Mouse (Mus musculus): ENCODE results near the gene Gpr1. TPM values are rescaled to one million over a fixed set of nuclear protein-coding genes. Genes with fewer than 3 reads are reported as not detected.

Gene Gpr1
- polyA plus RNA-seq, 1 experiment from 2014 or later, result 0.05 TPM

GRCm38 (mm10) chr1:63258501-63258900 is 44.2 kb upstream of the Gpr1 start:
- TF ChIP-seq EP300 (IDR thresholded peaks at IDR 0.05; ENCODE audit: low read depth), result no peak
- no peak for TF ChIP-seq CTCF (IDR thresholded peaks at IDR 0.05; ENCODE audit: low read depth)

GRCm38 (mm10) chr1:63256083-63256482 is 41.7 kb upstream of the Gpr1 start:
- peaks cover 80% of the 10 kb centered on the region for H3K27me3 ChIP-seq (ENCODE audit: insufficient read depth, low read length)
- H3K9ac ChIP-seq (replicated peaks), result no peak overlapping the region
- H3K4me3 ChIP-seq (ENCODE audit: low read depth, low read length), result no peak overlapping the region
- H3K27ac ChIP-seq (ENCODE audit: low read depth), result no peak overlapping the region
- no peak for DNase-seq
- ATAC-seq, result no peak
- H3K4me2 ChIP-seq (ENCODE audit: low read depth, low read length), result no peak overlapping the region
- H3K9me3 ChIP-seq (ENCODE audit: low read length), result no peaks in the 10 kb centered on the region
- H3K4me1 ChIP-seq (ENCODE audit: insufficient read depth), result no peaks in the 10 kb centered on the region
- H3K36me3 ChIP-seq (replicated peaks; ENCODE audit: insufficient read depth, low read length), result no peaks in the 10 kb centered on the region
- no peak for TF ChIP-seq CTCF (IDR thresholded peaks at IDR 0.05; ENCODE audit: low read depth)
- TF ChIP-seq EP300 (IDR thresholded peaks at IDR 0.05; ENCODE audit: low read depth), result no peak
- 25% methylated on average over 5 of the region's 5 CpGs for WGBS (ENCODE audit: insufficient replicate concordance)

More at GRCm38 (mm10) chr1:63258501-63258900, 44.2 kb upstream of the Gpr1 start:
- WGBS (ENCODE audit: insufficient replicate concordance), result 40% methylated on average over 2 of the region's 2 CpGs
- Histone ChIP-seq H3K36me3 (replicated peaks; ENCODE audit: insufficient read depth, low read length) (no peaks in the 10 kb centered on the region), H3K9me3 (ENCODE audit: low read length) (no peaks in the 10 kb centered on the region), H3K4me2 (ENCODE audit: low read depth, low read length) (no peak overlapping the region), H3K4me3 (ENCODE audit: low read depth, low read length) (no peak overlapping the region), H3K27me3 (ENCODE audit: insufficient read depth, low read length) (peaks cover 76% of the 10 kb centered on the region), H3K9ac (replicated peaks) (no peak overlapping the region), H3K4me1 (ENCODE audit: insufficient read depth) (no peaks in the 10 kb centered on the region), H3K27ac (ENCODE audit: low read depth) (no peak overlapping the region)
- DNase-seq (no peak), ATAC-seq (no peak)

- Histone ChIP-seq H3K27ac (ENCODE audit: low read depth) (no peak overlapping the region), H3K9me3 (ENCODE audit: low read length) (no peaks in the 10 kb centered on the region), H3K4me3 (ENCODE audit: low read depth, low read length) (no peak overlapping the region), H3K9ac (replicated peaks) (no peak overlapping the region), H3K36me3 (replicated peaks; ENCODE audit: insufficient read depth, low read length) (no peaks in the 10 kb centered on the region), H3K4me2 (ENCODE audit: low read depth, low read length) (no peak overlapping the region), H3K4me1 (ENCODE audit: insufficient read depth) (no peaks in the 10 kb centered on the region), H3K27me3 (ENCODE audit: insufficient read depth, low read length) (peaks cover 77% of the 10 kb centered on the region)
- DNase-seq (no peak), ATAC-seq (no peak)
- WGBS (ENCODE audit: insufficient replicate concordance), result 26% methylated on average over 4 of the region's 4 CpGs
- TF ChIP-seq CTCF (IDR thresholded peaks at IDR 0.05; ENCODE audit: low read depth) (no peak), EP300 (IDR thresholded peaks at IDR 0.05; ENCODE audit: low read depth) (no peak)
Observed at GRCm38 (mm10) chr1:63255101-63255500, 40.8 kb upstream of the Gpr1 start.

- Histone ChIP-seq H3K36me3 (replicated peaks; ENCODE audit: insufficient read depth, low read length) (no peaks in the 10 kb centered on the region), H3K27me3 (ENCODE audit: insufficient read depth, low read length) (peaks cover 79% of the 10 kb centered on the region), H3K27ac (ENCODE audit: low read depth) (no peak overlapping the region), H3K9ac (replicated peaks) (no peak overlapping the region), H3K4me2 (ENCODE audit: low read depth, low read length) (no peak overlapping the region), H3K4me3 (ENCODE audit: low read depth, low read length) (no peak overlapping the region), H3K9me3 (ENCODE audit: low read length) (no peaks in the 10 kb centered on the region), H3K4me1 (ENCODE audit: insufficient read depth) (no peaks in the 10 kb centered on the region)
- TF ChIP-seq EP300 (IDR thresholded peaks at IDR 0.05; ENCODE audit: low read depth) (no peak), CTCF (IDR thresholded peaks at IDR 0.05; ENCODE audit: low read depth) (no peak)
- DNase-seq, result no peak
- WGBS (ENCODE audit: insufficient replicate concordance), result 40% methylated on average over 5 of the region's 5 CpGs
- no peak for ATAC-seq
Observed at GRCm38 (mm10) chr1:63253291-63253690, 38.9 kb upstream of the Gpr1 start.

- DNase-seq (no peak), ATAC-seq (no peak)
- H3K36me3 ChIP-seq (replicated peaks; ENCODE audit: insufficient read depth, low read length), result no peaks in the 10 kb centered on the region
- no peak overlapping the region for H3K4me3 ChIP-seq (ENCODE audit: low read depth, low read length)
- H3K9me3 ChIP-seq (ENCODE audit: low read length), result no peaks in the 10 kb centered on the region
- WGBS (ENCODE audit: insufficient replicate concordance), result 34% methylated on average over 24 of the region's 24 CpGs
- TF ChIP-seq EP300 (IDR thresholded peaks at IDR 0.05; ENCODE audit: low read depth) (no peak), CTCF (IDR thresholded peaks at IDR 0.05; ENCODE audit: low read depth) (peak; percentile 38)
- peaks cover 79% of the 10 kb centered on the region for H3K27me3 ChIP-seq (ENCODE audit: insufficient read depth, low read length)
- no peak overlapping the region for H3K4me2 ChIP-seq (ENCODE audit: low read depth, low read length)
- H3K27ac ChIP-seq (ENCODE audit: low read depth), result no peak overlapping the region
- no peak overlapping the region for H3K9ac ChIP-seq (replicated peaks)
- H3K4me1 ChIP-seq (ENCODE audit: insufficient read depth), result no peaks in the 10 kb centered on the region
Observed at GRCm38 (mm10) chr1:63252351-63253209, 38.2 kb upstream of the Gpr1 start.

- no peaks in the 10 kb centered on the region for H3K4me1 ChIP-seq (ENCODE audit: insufficient read depth)
- peaks cover 72% of the 10 kb centered on the region for H3K27me3 ChIP-seq (ENCODE audit: insufficient read depth, low read length)
- DNase-seq (no peak), ATAC-seq (no peak)
- 27% methylated on average over 4 of the region's 4 CpGs for WGBS (ENCODE audit: insufficient replicate concordance)
- H3K9me3 ChIP-seq (ENCODE audit: low read length), result no peaks in the 10 kb centered on the region
- H3K4me3 ChIP-seq (ENCODE audit: low read depth, low read length), result no peak overlapping the region
- no peak overlapping the region for H3K27ac ChIP-seq (ENCODE audit: low read depth)
- H3K9ac ChIP-seq (replicated peaks), result no peak overlapping the region
- no peak overlapping the region for H3K4me2 ChIP-seq (ENCODE audit: low read depth, low read length)
- no peak for TF ChIP-seq CTCF (IDR thresholded peaks at IDR 0.05; ENCODE audit: low read depth)
- no peak for TF ChIP-seq EP300 (IDR thresholded peaks at IDR 0.05; ENCODE audit: low read depth)
- H3K36me3 ChIP-seq (replicated peaks; ENCODE audit: insufficient read depth, low read length), result no peaks in the 10 kb centered on the region
Observed at GRCm38 (mm10) chr1:63249261-63249660, 34.9 kb upstream of the Gpr1 start.

Measured in liver, postnatal 0 days (tissue).